Mouse (Mus musculus): ENCODE results near the gene Nipbl.

DNA sequence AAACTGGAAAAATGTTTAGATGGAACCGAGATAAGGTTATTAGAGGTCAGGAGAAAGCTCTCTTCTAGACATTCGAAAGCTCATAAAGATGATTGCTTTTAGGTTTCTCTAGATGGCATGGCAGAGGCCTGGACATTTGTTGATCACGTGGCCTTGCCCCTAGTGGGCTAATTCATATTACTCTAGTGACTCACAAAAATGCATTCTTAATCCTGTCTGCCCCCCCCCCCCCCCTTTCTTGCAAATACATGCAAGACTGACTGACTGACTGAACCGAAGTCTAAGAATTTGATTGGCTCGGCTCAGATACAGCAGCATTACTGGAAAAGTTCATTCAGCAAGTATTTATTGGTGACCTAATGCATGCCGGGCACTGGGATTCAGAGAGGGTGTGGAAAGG is 2.2 kb upstream of the Nipbl start:
- TF ChIP-seq CTCF (conservative IDR thresholded peaks at IDR 0.05; ENCODE audit: insufficient read depth, insufficient read length, low read depth, low read length) = 0 out of 2 replicates have a peak, but pooled peaks have one; percentile 26
- no peak for TF ChIP-seq POLR2A (IDR thresholded peaks at IDR 0.05; ENCODE audit: low read depth, low read length)

Data from kidney, adult 2 months (tissue).